Mouse (Mus musculus): ENCODE measurements at regions not wholly inside any gene's neighbourhood (a gene's known extent, or its start where the extent isn't known, plus 50 kb on each side); places are given as distances from the start of the nearest gene placed in this dataset.

GRCm38 (mm10) chr12:10135915-10136314 lies 233.9 kb upstream of the Nt5c1b start:
- no peak for TF ChIP-seq POLR2A (IDR thresholded peaks at IDR 0.05; ENCODE audit: insufficient read depth, low read depth, low read length)
- TF ChIP-seq CTCF (IDR thresholded peaks at IDR 0.05; ENCODE audit: insufficient read depth, low read depth, low read length), result no peak

Measured in olfactory bulb, adult 2 months (tissue).